ENCODE assay signal across 8 mouse cellular contexts in genomic region chr17:35016376-35016775, GRCm38 (mm10). TPM values are rescaled to one million over a fixed set of nuclear protein-coding genes. Genes with fewer than 3 reads are reported as not detected.
DNase-seq lines count a peak whose midpoint lies in the region; ATAC-seq and TF ChIP-seq lines count a peak whose summit lies in the region.

Gene Vwa7 (plus strand): TSS chr17:35016579.

- peak; percentile 44; the same call in 1 of the 2 replicates for TF ChIP-seq POLR2A in cerebellum, adult 2 months (IDR thresholded peaks at IDR 0.05; ENCODE audit: borderline replicate concordance, insufficient read depth, low read length)

- peaks cover 65% of the 10 kb centered on the region for H3K36me3 ChIP-seq in midbrain, embryonic 13.5 days
- peaks cover 36% of the 10 kb centered on the region for H3K36me3 ChIP-seq in midbrain, embryonic 11.5 days (ENCODE audit: control insufficient read depth, insufficient read depth, low read length)
- H3K36me3 ChIP-seq in intestine, embryonic 16.5 days (ENCODE audit: control insufficient read depth, insufficient read depth, low read length): peaks cover 29% of the 10 kb centered on the region
- H3K36me3 ChIP-seq in midbrain, embryonic 16.5 days (ENCODE audit: control insufficient read depth, insufficient read depth, low read length): peaks cover 42% of the 10 kb centered on the region

- no peaks in the 10 kb centered on the region for H3K9me3 ChIP-seq in midbrain, embryonic 13.5 days
- H3K9me3 ChIP-seq in midbrain, embryonic 11.5 days (ENCODE audit: control insufficient read depth, low read length): no peaks in the 10 kb centered on the region
- no peaks in the 10 kb centered on the region for H3K9me3 ChIP-seq in intestine, embryonic 16.5 days (ENCODE audit: control insufficient read depth, low read length)
- H3K9me3 ChIP-seq in midbrain, embryonic 16.5 days (replicated peaks; ENCODE audit: control insufficient read depth, low read length, poor library complexity, severe bottlenecking): no peaks in the 10 kb centered on the region

- H3K4me1 ChIP-seq in midbrain, embryonic 13.5 days (replicated peaks): peaks cover 14% of the 10 kb centered on the region
- H3K4me1 ChIP-seq in midbrain, embryonic 11.5 days (ENCODE audit: control insufficient read depth, insufficient read depth, low read length): peaks cover 1% of the 10 kb centered on the region
- peaks cover 39% of the 10 kb centered on the region for H3K4me1 ChIP-seq in cerebellum, adult 2 months (ENCODE audit: control insufficient read depth, insufficient read depth, low read length)
- peaks cover 17% of the 10 kb centered on the region for H3K4me1 ChIP-seq in intestine, embryonic 16.5 days (ENCODE audit: control insufficient read depth, insufficient read depth, low read length)
- H3K4me1 ChIP-seq in midbrain, embryonic 16.5 days (ENCODE audit: control insufficient read depth, insufficient read depth, low read length): no peaks in the 10 kb centered on the region; the same call in 1 of the 2 replicates

- no peak for DNase-seq in midbrain, embryonic 11.5 days (ENCODE audit: low spot score, missing footprints)
- peak; percentile 86 to 88 for DNase-seq in cerebellum, adult 2 months
- peak; percentile 40 for DNase-seq in gastrocnemius, postnatal 14 days
- DNase-seq in layer of hippocampus, postnatal 36 days: no peak
- DNase-seq in frontal cortex, postnatal 10 days (ENCODE audit: low spot score in 2 of 2): no peak

- H3K9ac ChIP-seq in midbrain, embryonic 13.5 days (replicated peaks): peak within 1 kb of the TSS; percentile 36; the same call in 1 of the 2 replicates
- no peak within 1 kb of the TSS for H3K9ac ChIP-seq in midbrain, embryonic 11.5 days (ENCODE audit: low read length)
- peak within 1 kb of the TSS; percentile 42 for H3K9ac ChIP-seq in intestine, embryonic 16.5 days (ENCODE audit: low read depth, low read length)
- no peak within 1 kb of the TSS for H3K9ac ChIP-seq in midbrain, embryonic 16.5 days (ENCODE audit: low read depth, low read length)

- no peak within 1 kb of the TSS for H3K4me3 ChIP-seq in midbrain, embryonic 13.5 days (replicated peaks)
- H3K4me3 ChIP-seq in midbrain, embryonic 11.5 days (ENCODE audit: low read depth, low read length): no peak within 1 kb of the TSS
- peak within 1 kb of the TSS; percentile 48 for H3K4me3 ChIP-seq in cerebellum, adult 2 months (replicated peaks; ENCODE audit: insufficient read depth, low read depth, low read length)
- no peak within 1 kb of the TSS for H3K4me3 ChIP-seq in intestine, embryonic 16.5 days (ENCODE audit: low read length)
- no peak within 1 kb of the TSS for H3K4me3 ChIP-seq in midbrain, embryonic 16.5 days (ENCODE audit: low read depth, low read length)

- no peak within 1 kb of the TSS for H3K4me2 ChIP-seq in midbrain, embryonic 13.5 days (replicated peaks)
- no peak within 1 kb of the TSS for H3K4me2 ChIP-seq in midbrain, embryonic 11.5 days
- no peak within 1 kb of the TSS for H3K4me2 ChIP-seq in intestine, embryonic 16.5 days (ENCODE audit: low read depth, low read length)
- H3K4me2 ChIP-seq in midbrain, embryonic 16.5 days (ENCODE audit: low read length): no peak within 1 kb of the TSS

- H3K27ac ChIP-seq in midbrain, embryonic 13.5 days: peak within 1 kb of the TSS; percentile 44
- no peak within 1 kb of the TSS for H3K27ac ChIP-seq in midbrain, embryonic 11.5 days (ENCODE audit: low read depth, low read length)
- peak within 1 kb of the TSS; percentile 91 for H3K27ac ChIP-seq in cerebellum, adult 2 months (ENCODE audit: insufficient read depth, low read length)
- H3K27ac ChIP-seq in intestine, embryonic 16.5 days (ENCODE audit: low read length): no peak within 1 kb of the TSS
- no peak within 1 kb of the TSS for H3K27ac ChIP-seq in midbrain, embryonic 16.5 days (ENCODE audit: low read length)

- no peak for TF ChIP-seq CTCF in cerebellum, adult 2 months (IDR thresholded peaks at IDR 0.05; ENCODE audit: borderline replicate concordance, insufficient read depth, low read depth, low read length)

- intact Hi-C loops in gastrocnemius, postnatal 14 days (cut with DNase I; ENCODE audit: low total_unique reads): loop anchor here (5.0 kb wide), 1 partner anchor 86 kb away; no protein-coding TSS in a partner anchor

- WGBS in midbrain, embryonic 13.5 days: 74% methylated on average over 12 of the region's 12 CpGs
- WGBS in midbrain, embryonic 11.5 days: 85% methylated on average over 12 of the region's 12 CpGs
- WGBS in cerebellum, adult 2 months: 6% methylated on average over 12 of the region's 12 CpGs
- 48% methylated on average over 12 of the region's 12 CpGs for WGBS in intestine, embryonic 16.5 days
- 62% methylated on average over 12 of the region's 12 CpGs for WGBS in midbrain, embryonic 16.5 days

- H3K27me3 ChIP-seq in midbrain, embryonic 13.5 days: no peaks in the 10 kb centered on the region
- no peaks in the 10 kb centered on the region for H3K27me3 ChIP-seq in midbrain, embryonic 11.5 days (ENCODE audit: control insufficient read depth, insufficient read depth, low read length)
- H3K27me3 ChIP-seq in cerebellum, adult 2 months (ENCODE audit: control insufficient read depth, insufficient read depth, low read length): no peaks in the 10 kb centered on the region
- no peaks in the 10 kb centered on the region for H3K27me3 ChIP-seq in intestine, embryonic 16.5 days (replicated peaks; ENCODE audit: control insufficient read depth, insufficient read depth, low read length)
- H3K27me3 ChIP-seq in midbrain, embryonic 16.5 days (ENCODE audit: control insufficient read depth, insufficient read depth, low read depth, low read length): no peaks in the 10 kb centered on the region

- peak; percentile 34 for ATAC-seq in midbrain, embryonic 13.5 days
- no peak; the same call in 1 of the 2 replicates for ATAC-seq in midbrain, embryonic 11.5 days (ENCODE audit: low FRiP score)
- ATAC-seq in intestine, embryonic 16.5 days: peak; percentile 47
- ATAC-seq in midbrain, embryonic 16.5 days: peak; percentile 44; the same call in 1 of the 2 replicates

RNA-seq across cellular contexts. Expression of gene Vwa7, which starts in this region (rescaled TPM):
- 0.13 and 0.20 TPM in 2 replicates for polyA plus RNA-seq in midbrain, embryonic 13.5 days (2015; fragmentation: Nextera tagmentation; extraction: Ambion mirVana)
- 0.07 TPM in 1 of 2 replicates, not detected in the other for polyA plus RNA-seq in midbrain, embryonic 11.5 days (2014; fragmentation: Nextera tagmentation; extraction: Ambion mirVana)
- 25.5 and 30.1 TPM in 2 replicates for polyA plus RNA-seq in cerebellum, adult 2 months (2012; rRNA removed)
- total RNA-seq in gastrocnemius, postnatal 14 days (2021): 1 to 10 TPM; 3.7 to 3.9 TPM
- 0.18 and 0.27 TPM in 2 replicates for polyA plus RNA-seq in intestine, embryonic 16.5 days (2015; fragmentation: Nextera tagmentation; extraction: Ambion mirVana)
- 0.16 and 0.26 TPM in 2 replicates for polyA plus RNA-seq in midbrain, embryonic 16.5 days (2015; fragmentation: Nextera tagmentation; extraction: Ambion mirVana)
- under 1 TPM; 0.22 to 0.33 TPM for total RNA-seq in layer of hippocampus, postnatal 36 days (2021)

Comparison
In these comparisons a context has a peak if more than half of its experiments do, and no peak if none do; other contexts are left out.
1. RNA of gene Vwa7 (polyA plus RNA-seq): 25.5 to 30.1 TPM in cerebellum, adult 2 months; 0.16 to 0.26 TPM in midbrain, embryonic 16.5 days, 0.13 to 0.20 TPM in midbrain, embryonic 13.5 days, 0.18 to 0.27 TPM in intestine, embryonic 16.5 days and 0.07 TPM in midbrain, embryonic 11.5 days; every median in the first group is over 10 times any median in the second.
2. Peak in ATAC-seq, H3K27ac ChIP-seq and H3K9ac ChIP-seq in midbrain, embryonic 13.5 days; RNA of the gene not detected or under 1 TPM.
3. Peak in ATAC-seq and H3K9ac ChIP-seq in intestine, embryonic 16.5 days; RNA of the gene not detected or under 1 TPM.
4. Peak in ATAC-seq in midbrain, embryonic 16.5 days; RNA of the gene not detected or under 1 TPM.
5. DNase-seq: peak in cerebellum, adult 2 months (2 of 2) and gastrocnemius, postnatal 14 days (single experiment); none in midbrain, embryonic 11.5 days (single experiment), layer of hippocampus, postnatal 36 days (0 of 2) and frontal cortex, postnatal 10 days (0 of 2).